Mouse (Mus musculus): ENCODE data around the gene Vmn2r99.

Gene Vmn2r99

DNA sequence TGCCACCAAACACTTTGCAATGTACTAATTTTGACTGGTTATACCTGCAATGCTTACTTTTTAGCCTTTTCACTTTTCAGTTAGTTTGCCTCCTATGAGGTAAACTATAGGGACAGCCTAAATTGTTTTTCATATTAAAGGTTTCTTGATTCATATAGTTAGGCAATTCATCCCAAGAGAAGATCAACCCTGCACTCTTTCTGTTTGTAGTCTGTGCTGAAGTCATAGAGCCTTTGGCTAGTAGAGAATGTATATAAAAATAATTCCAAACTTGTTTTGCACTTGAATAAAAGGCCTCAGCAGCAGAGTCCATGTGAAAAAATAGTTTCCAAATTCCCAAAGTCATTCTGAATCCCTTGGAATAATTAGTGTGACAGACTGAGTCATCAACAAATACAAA, at the start of gene Vmn2r99:
Gene Vmn2r99, plus strand, starts transcription at position 301 of the 400 bp plus-strand sequence.
- no peak for DNase-seq

GRCm38 (mm10) chr17:19437623-19438022, 75.9 kb downstream of the Vmn2r99 start:
- DNase-seq, result no peak

GRCm38 (mm10) chr17:19444932-19445331, 83.2 kb downstream of the Vmn2r99 start:
- DNase-seq, result no peak

All from right cerebral cortex, adult 18-20 months (tissue).